Mouse (Mus musculus): ENCODE measurements around the gene Sclt1. TPM values are rescaled to one million over a fixed set of nuclear protein-coding genes. Genes with fewer than 3 reads are reported as not detected.

Sclt1 gene
- 12.7 and 15.1 TPM in 2 replicates for polyA plus RNA-seq (2012)

GRCm38 (mm10) chr3:41742278-41742934 is at the start of gene Sclt1, which contains the start of gene D3Ertd751e:
Sclt1 (minus strand) TSS chr3:41742514.
D3Ertd751e (plus strand) TSS chr3:41742611.

Other genes with a start within 250 kb of the Sclt1 start
- 18.1 and 25.1 TPM in 2 replicates for gene Jade1, start 186.8 kb downstream of the Sclt1 start, polyA plus RNA-seq (2012)
- 1.3 and 1.4 TPM in 2 replicates for gene D3Ertd751e, start 97 bp upstream of the Sclt1 start, polyA plus RNA-seq (2012)

All from megakaryocyte-erythroid progenitor cell, adult 5 weeks (primary cell).